Mouse (Mus musculus) spleen, postnatal 10 days (tissue): Measurements from ENCODE around the gene Phf21b.

ENCODE experiments used
- DNase-seq, 2 experiments: peaks; one replicate each; pipeline ENCODE4 v3.0.0; 2021 to 2022; ENCODE audit warnings: low spot score in 2 of 2

Gene Phf21b

DNA sequence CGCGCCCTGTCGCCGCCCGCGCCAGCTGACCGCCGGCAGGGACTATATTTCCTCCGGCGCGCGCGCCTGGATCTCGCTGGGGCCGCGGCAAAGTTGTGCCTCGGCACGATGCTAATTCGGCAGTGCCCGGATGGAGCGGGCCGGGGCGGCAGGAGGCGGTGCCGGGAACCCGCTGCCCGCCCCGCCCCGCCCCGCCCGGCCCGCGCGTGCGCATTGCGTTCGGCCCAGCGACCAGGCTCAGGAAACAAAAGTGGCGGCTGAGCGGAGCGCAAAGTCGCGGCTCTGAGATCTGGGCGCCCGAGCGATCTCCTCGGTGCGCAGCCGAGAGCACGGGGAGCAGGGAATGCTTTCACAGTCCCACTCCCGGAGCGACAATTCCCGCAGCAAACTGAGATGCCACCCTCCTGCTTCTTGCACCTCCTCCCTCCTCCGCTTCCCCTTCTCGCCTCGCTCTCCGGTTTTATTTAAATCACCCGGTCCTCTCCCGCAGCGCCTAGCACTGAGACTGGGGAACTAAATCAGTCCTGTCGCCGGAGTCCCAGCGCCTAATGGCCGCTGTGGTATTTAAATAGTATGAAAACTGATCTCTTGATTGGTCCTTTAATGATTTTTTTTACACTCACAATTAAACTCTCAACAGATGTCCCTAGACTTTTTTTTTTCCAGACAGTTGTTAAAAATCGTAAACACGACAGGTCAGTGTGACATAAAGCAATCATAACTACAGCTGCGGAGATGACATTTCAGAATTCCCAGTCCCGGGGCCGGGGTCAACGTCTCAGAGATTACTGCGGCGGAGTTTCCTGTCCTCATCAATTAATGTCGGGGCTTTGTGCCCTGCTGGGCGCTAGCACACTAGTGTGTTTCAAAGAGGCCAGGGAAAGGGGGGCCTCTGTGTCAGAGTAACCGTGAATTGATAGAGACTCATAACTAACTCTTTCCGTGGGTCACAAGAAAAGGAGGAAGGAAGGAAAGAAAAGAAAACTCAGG lies at the start of gene Phf21b:
Gene Phf21b (minus strand): TSS at position 44 of the 990 bp plus-strand sequence.
- peak; percentile 42 to 73 for DNase-seq

DNA sequence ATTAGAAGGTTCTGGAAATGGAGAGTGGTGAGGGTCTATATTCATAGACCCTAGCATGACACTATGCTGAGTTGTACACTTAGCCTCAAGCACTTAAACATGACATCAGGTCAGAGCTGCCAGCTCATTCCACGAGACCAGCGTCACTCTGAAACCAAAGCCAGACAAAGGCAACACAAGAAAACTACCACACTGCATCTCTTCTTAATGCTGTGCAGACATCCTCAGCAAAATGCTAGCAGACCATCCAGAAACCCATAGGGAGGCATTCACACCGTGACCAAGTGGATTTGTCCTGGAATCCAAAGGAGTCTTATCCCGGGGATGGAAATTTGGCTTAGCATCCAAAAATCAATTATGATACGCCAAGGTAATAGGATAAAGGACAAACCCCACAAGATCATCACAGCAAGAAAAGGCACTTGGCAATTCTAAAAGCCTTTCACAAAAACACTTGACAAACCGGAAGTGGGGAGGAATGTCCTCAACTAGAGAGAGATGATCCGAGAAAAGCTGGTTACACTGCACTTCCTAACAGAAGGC lies 48.1 kb upstream of the Phf21b start:
- no peak for DNase-seq

DNA sequence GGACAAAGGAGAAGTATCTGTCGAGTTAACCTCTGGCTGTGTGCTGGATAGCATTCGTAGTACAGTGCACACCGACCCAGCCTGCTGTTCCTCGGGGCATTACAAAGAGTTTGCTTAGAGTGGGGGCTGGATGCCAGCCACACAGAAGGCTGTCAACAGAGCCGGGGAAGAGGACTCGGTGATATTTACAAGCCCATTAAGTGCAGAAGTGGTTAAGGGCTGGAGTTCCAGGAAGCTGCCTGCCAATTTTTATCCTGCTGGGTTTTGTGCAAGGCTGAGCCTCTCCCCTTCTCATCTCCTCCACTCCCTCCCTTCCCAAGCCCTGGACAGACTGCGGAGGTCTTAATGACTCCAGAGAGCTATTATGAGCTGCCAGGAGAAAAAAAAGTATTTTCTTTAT lies 42.2 kb upstream of the Phf21b start:
- no peak for DNase-seq

DNA sequence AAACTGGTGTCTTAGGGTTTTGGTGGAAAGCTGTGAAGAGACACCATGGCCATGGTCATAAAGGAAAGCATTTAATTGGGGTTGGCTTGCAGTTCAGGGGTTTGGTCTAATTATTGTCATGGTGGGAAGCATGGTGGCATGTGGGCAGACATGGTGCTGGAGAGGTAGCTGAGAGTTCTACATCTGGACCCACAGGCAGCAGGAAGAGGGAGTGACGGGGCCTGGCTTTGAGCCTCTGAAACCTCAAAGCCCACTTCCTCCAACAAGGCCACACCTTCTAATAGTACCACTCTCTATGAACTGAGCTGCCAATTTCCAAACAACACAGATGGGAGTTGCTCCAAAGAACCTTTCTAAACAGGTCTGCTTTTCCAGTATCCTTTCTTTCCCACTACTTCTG lies 40.8 kb upstream of the Phf21b start:
- no peak for DNase-seq

DNA sequence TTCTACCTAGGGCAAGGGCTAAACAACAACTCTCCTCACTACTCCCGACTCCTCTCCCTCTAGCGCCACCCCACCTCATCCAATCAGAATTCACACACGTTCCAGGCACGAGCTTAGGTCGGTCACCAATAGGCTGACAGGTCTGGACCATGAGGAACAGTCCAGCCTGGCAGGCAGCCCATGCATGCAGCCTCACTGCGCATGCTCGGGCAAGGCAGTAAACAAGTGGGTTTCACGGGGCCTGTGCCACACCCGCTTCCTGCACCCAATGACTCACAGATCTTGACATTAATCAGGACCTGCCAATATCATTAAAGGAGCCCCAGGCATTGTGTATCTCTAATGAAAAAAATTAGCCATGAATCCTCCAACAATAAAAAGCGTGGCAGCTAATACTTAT lies 40.4 kb upstream of the Phf21b start:
- DNase-seq = peak in 1 of 2 experiments; percentile 13

- DNase-seq = peak; percentile 33 to 58
Measured at GRCm38 (mm10) chr15:84891658-84892057, 35.8 kb upstream of the Phf21b start.

DNA sequence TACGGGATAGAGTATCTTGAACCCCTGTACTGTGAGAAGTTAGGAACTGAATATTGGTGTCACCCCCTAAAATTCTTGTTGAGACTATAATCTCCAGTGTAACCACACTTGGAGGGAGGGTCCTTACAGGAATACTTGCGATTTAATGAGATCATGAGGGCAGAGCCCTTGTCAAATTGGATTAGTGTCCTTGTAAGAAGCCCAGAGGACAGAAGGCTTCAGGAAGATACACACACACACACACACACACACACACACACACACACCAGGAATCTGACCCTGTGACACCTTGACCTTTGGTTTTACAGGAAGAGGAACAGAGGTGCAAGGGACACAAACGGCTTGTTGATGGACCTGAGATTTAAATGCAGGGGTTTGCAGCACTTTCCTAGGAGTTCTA lies 35.4 kb upstream of the Phf21b start:
- no peak for DNase-seq

GRCm38 (mm10) chr15:84888066-84888465 lies 32.2 kb upstream of the Phf21b start:
- no peak for DNase-seq

DNA sequence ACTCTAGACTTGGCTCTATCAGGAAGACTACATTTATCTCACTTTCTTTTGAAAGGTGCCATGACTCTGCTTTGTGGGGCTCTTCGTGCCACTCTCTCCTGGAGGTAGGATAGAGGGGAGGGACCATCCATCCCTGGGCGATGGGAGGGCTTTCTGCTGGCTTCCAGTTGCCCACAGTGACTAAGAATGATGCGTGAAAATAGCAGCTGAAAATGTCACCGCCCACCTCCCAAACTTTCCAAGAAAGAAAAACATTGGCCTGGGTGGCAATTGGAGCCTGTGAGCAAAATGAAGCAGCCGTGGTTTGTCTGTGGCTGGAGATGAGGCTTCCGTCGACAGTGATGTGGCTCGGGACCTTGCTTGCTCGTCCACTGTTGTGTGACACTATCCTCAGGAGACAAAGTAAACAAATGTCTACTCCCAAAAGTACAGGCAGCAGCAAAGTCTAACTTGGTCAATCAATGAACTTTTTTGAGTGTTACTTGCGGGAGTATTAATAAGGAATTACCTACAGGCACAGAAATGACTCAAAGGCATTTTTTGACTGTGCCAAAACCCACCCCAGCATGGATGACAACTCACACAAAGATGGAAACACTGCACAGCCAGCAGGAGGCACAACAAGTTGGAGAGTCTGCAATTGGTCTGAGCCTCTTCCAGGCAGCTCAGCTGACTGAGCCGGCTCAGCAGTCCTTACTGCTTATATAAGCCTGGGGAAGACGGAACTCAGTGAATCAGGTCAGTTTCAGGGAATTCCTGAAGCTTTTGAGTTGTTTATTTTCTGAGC lies 21.4 kb upstream of the Phf21b start:
- DNase-seq = no peak

GRCm38 (mm10) chr15:84873867-84874266 lies 18.0 kb upstream of the Phf21b start:
- DNase-seq = no peak

GRCm38 (mm10) chr15:84873079-84873478 lies 17.2 kb upstream of the Phf21b start:
- no peak for DNase-seq

DNA sequence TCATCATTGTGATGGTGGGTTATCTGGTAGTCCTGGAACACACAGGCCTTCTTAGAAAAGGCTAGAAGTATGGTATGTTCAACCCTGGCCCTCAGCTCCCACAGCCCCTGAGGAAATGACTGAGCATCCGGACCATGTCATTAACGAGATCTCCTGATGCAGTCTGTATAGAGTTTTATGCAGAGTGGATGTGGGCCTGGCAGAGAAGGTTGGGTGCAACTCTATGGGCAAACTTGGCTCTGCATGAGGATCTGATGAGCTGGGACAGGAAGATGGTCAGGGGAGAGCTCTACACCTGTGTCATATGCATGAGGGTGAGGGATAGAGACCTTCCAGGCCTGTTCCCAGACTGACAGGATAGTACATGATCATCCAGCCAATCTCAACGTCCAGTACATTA lies 16.0 kb upstream of the Phf21b start:
- no peak for DNase-seq

DNA sequence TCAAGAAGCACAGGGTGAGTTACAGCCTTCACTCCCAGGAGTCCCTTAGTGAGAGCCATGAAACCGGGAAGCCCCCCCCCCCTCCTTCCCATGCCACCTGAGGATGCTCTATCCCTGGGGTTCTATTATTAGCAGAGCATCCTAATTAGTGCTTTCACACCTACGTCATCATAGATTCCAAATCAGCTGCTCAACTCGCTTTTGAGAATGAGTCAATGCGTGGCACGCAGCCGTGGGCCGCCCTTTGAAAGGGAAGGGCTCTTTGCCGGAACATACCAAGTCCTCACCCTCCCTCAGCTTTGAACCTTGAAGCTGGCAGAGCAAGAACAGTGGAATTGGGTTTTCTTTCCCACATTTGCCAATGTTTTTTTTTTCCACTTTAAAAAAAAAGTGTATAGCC lies 6.1 kb upstream of the Phf21b start:
- no peak for DNase-seq

- no peak for DNase-seq
Measured at GRCm38 (mm10) chr15:84857623-84858022, 1.8 kb upstream of the Phf21b start.

- DNase-seq = peak; percentile 20 to 32
Measured at GRCm38 (mm10) chr15:84854921-84855901, 638 bp downstream of the Phf21b start.

DNA sequence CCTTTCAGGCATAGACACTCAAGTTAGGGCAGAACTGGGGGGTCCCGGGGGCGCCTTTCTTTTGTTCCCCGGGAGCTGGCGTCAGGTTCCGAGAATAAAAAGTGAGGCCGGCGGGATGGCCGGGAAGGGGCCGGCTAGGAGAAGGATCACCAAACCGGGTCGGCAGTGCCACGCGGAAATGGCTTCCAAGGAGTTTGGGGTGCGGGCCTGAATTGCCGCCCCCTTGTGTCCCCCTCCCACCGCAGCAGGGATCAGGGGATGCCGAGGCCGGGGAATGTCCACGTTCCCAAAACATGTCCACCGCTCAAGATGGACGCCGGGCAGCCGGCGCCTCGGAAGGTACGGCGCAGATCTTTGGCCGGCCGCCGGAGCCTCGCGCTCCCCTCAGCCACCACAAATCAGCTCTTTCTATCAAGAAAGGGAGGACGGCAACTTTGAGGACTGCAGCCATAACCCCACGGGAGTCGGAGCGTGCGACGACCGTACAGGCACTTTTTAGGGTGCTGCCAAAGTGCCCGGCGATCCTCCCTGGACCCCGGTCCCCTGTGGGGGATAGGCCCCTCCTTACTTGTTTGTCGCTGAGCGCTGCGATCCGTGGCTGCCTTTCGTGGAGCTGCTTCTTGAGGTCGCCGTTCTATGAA lies 1.6 kb downstream of the Phf21b start:
- peak in 1 of 2 experiments; percentile 9 for DNase-seq

DNA sequence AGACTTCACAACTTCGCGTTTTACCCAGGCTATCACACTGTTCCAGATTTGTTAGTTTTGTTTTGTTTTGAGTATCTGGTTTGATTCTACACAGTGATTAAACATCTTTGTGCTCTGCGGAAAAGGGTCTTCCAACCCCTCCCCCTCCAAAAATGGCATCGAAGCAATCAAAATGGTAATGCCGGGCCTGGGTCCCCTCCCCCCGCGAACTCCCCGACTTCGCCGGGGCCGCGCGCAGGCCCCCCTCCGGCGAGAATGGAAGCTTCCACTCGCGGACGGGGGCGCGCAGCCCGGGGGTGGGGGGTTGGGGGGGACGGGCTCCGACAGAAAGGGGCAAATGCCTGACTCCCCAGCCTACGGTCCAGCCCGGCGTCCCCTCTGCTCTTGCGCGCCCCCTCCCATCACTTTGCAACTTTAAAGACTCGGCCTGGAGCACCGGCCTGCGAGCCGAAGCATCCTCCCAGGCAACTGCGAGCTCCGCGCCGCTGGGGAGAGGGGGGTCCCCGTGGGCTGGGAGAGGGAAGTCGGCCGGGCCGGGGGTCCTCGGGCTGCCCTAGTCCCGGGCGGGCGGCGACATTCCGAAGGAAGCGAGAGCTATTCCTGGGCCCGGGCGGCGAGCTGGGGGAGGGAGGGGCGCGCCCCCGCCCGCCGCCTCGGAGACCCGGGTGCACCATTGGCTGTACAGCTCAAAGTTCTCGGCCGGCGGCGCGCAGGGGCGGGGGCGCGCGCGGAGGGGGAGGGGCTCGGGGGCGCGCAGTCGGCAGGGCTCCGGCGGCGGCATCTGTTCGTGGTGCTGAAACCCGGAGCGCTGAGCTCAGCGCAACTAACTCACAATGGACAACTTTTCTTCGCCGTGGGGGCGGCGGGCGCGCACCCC lies 2.4 kb downstream of the Phf21b start:
- peak in 1 of 2 experiments; percentile 54 for DNase-seq

- DNase-seq = no peak
Measured at GRCm38 (mm10) chr15:84852457-84853070, 3.3 kb downstream of the Phf21b start.

- peak in 1 of 2 experiments; percentile 24 for DNase-seq
Measured at GRCm38 (mm10) chr15:84850321-84850720, 5.5 kb downstream of the Phf21b start.
